8 mouse cellular contexts compared by ENCODE assay signal in genomic region chr1:36073566-36073965, GRCm38 (mm10). TPM values are rescaled to one million over a fixed set of nuclear protein-coding genes. Genes with fewer than 3 reads are reported as not detected.
DNase-seq lines count a peak whose midpoint lies in the region; ATAC-seq and TF ChIP-seq lines count a peak whose summit lies in the region.

No protein-coding gene starts in this region.

- no peak for TF ChIP-seq POLR2A in lung, adult 2 months (IDR thresholded peaks at IDR 0.05; ENCODE audit: borderline replicate concordance, extremely low read depth, low read depth, low read length)

- H3K4me2 ChIP-seq in lung, embryonic 14.5 days = 0 out of 2 replicates have a peak overlapping the region, but pooled peaks have one; percentile 26
- H3K4me2 ChIP-seq in liver, embryonic 15.5 days = peak overlapping the region; percentile 89

- H3K4me1 ChIP-seq in lung, embryonic 14.5 days (ENCODE audit: insufficient read depth) = peaks cover 17% of the 10 kb centered on the region; the same call in 1 of the 2 replicates
- peaks cover 22% of the 10 kb centered on the region for H3K4me1 ChIP-seq in lung, adult 2 months (ENCODE audit: control insufficient read depth, insufficient read depth, low read length)
- peaks cover 87% of the 10 kb centered on the region for H3K4me1 ChIP-seq in liver, embryonic 15.5 days (replicated peaks)

- DNase-seq in gastrocnemius, adult 18-20 months (ENCODE audit: low spot score) = peak; percentile 36
- DNase-seq in gastrocnemius, postnatal 25 days = no peak
- no peak for DNase-seq in lung, embryonic 14.5 days
- no peak for DNase-seq in lung, adult 2 months
- no peak for DNase-seq in embryo, embryonic 10.5 days (ENCODE audit: low spot score)
- DNase-seq in lung, postnatal 25 days (ENCODE audit: low spot score) = no peak
- DNase-seq in lung, postnatal 10 days = no peak

- H3K36me3 ChIP-seq in lung, embryonic 14.5 days (ENCODE audit: insufficient read depth) = peaks cover 28% of the 10 kb centered on the region
- peaks cover 87% of the 10 kb centered on the region for H3K36me3 ChIP-seq in liver, embryonic 15.5 days (replicated peaks)

- no peaks in the 10 kb centered on the region for H3K9me3 ChIP-seq in lung, embryonic 14.5 days (ENCODE audit: low read depth, low read length)
- no peaks in the 10 kb centered on the region for H3K9me3 ChIP-seq in liver, embryonic 15.5 days (replicated peaks)

- H3K27me3 ChIP-seq in lung, embryonic 14.5 days (ENCODE audit: insufficient read depth, low read length) = no peaks in the 10 kb centered on the region
- no peaks in the 10 kb centered on the region for H3K27me3 ChIP-seq in liver, embryonic 15.5 days

- H3K4me3 ChIP-seq in lung, embryonic 14.5 days (ENCODE audit: low read depth, low read length) = no peak overlapping the region
- no peak overlapping the region for H3K4me3 ChIP-seq in lung, adult 2 months (replicated peaks; ENCODE audit: extremely low read depth, low read depth, low read length)
- peak overlapping the region; percentile 92 for H3K4me3 ChIP-seq in liver, embryonic 15.5 days (replicated peaks)

- no peak for ATAC-seq in lung, embryonic 14.5 days (ENCODE audit: insufficient read depth)
- ATAC-seq in liver, embryonic 15.5 days (ENCODE audit: insufficient read depth) = no peak

- H3K9ac ChIP-seq in lung, embryonic 14.5 days = no peak overlapping the region
- peak overlapping the region; percentile 41 for H3K9ac ChIP-seq in liver, embryonic 15.5 days

- TF ChIP-seq CTCF in lung, embryonic 14.5 days (IDR thresholded peaks at IDR 0.05; ENCODE audit: low read depth) = no peak
- no peak for TF ChIP-seq CTCF in lung, adult 2 months (IDR thresholded peaks at IDR 0.05; ENCODE audit: insufficient read depth, low read length)

- no peak overlapping the region for H3K27ac ChIP-seq in lung, embryonic 14.5 days (ENCODE audit: low read depth)
- H3K27ac ChIP-seq in liver, embryonic 15.5 days (replicated peaks) = peak overlapping the region; percentile 86

- 83% methylated on average over 8 of the region's 8 CpGs for WGBS in lung, embryonic 14.5 days
- WGBS in lung, adult 2 months = 85% methylated on average over 8 of the region's 8 CpGs
- 82% methylated on average over 8 of the region's 8 CpGs for WGBS in liver, embryonic 15.5 days (ENCODE audit: insufficient replicate concordance)

RNA-seq across cellular contexts. Expression of gene Hs6st1, which starts 5.4 kb away (rescaled TPM):
- 10 to 100 TPM; 19.7 to 22.0 TPM for total RNA-seq in gastrocnemius, adult 18-20 months (2021)
- 10 to 100 TPM; 20.0 to 20.8 TPM for total RNA-seq in gastrocnemius, postnatal 25 days (2021)
- 14.2 and 16.2 TPM in 2 replicates for polyA plus RNA-seq in lung, embryonic 14.5 days (2014; fragmentation: Nextera tagmentation; extraction: Ambion mirVana)
- polyA plus RNA-seq in lung, adult 2 months (2012; rRNA removed) = 33.8 and 35.0 TPM in 2 replicates
- 13.2 and 17.4 TPM in 2 replicates for polyA plus RNA-seq in liver, embryonic 15.5 days (2015; fragmentation: Nextera tagmentation; extraction: Ambion mirVana)
